Mouse (Mus musculus) liver, postnatal 0 days (tissue): ENCODE data around the gene Mcm6.

Source experiments
- CTCF ChIP-seq: sonication (generic); IDR thresholded peaks from 2 replicates; pipeline ENCODE4 v1.5.1; 2016; ENCODE audit warnings: antibody characterized with exemption, low read depth
- EP300 ChIP-seq: IDR thresholded peaks from 2 replicates; pipeline ENCODE4 v1.6.1; 2016; ENCODE audit warnings: antibody characterized with exemption, low read depth, mild to moderate bottlenecking

- TF ChIP-seq CTCF (no peak), EP300 (no peak)
Measured at GRCm38 (mm10) chr1:128376841-128377240, 17.4 kb upstream of the Mcm6 start.
